Mouse (Mus musculus): ENCODE measurements around the gene Arl8a.

The Arl8a gene

GRCm38 (mm10) chr1:135133678-135134435, 12.8 kb upstream of the Arl8a start:
- DNase-seq = no peak

GRCm38 (mm10) chr1:135135111-135135787, 11.4 kb upstream of the Arl8a start:
- no peak for DNase-seq

- peak; percentile 71 for DNase-seq
These were observed 10.1 kb upstream of the Arl8a start for GRCm38 (mm10) chr1:135136500-135136899.

- DNase-seq = no peak
These were observed 6.7 kb upstream of the Arl8a start for GRCm38 (mm10) chr1:135139906-135140305.

GRCm38 (mm10) chr1:135142452-135142851, 4.2 kb upstream of the Arl8a start:
- DNase-seq = no peak

- no peak for DNase-seq
These were observed 2.7 kb upstream of the Arl8a start for GRCm38 (mm10) chr1:135143940-135144339.

- DNase-seq = peak; percentile 95
These were observed 500 bp downstream of the Arl8a start for GRCm38 (mm10) chr1:135146946-135147701.

GRCm38 (mm10) chr1:135147702-135148058, 1.1 kb downstream of the Arl8a start:
- no peak for DNase-seq

- DNase-seq = no peak
These were observed 1.9 kb downstream of the Arl8a start for GRCm38 (mm10) chr1:135148476-135148875.

GRCm38 (mm10) chr1:135148996-135149395, 2.4 kb downstream of the Arl8a start:
- no peak for DNase-seq

GRCm38 (mm10) chr1:135154011-135154410, 7.4 kb downstream of the Arl8a start:
- DNase-seq = no peak

- DNase-seq = peak; percentile 85
These were observed 7.9 kb downstream of the Arl8a start for GRCm38 (mm10) chr1:135154411-135154959.

GRCm38 (mm10) chr1:135156300-135156699, 9.7 kb downstream of the Arl8a start:
- no peak for DNase-seq

GRCm38 (mm10) chr1:135158633-135159032, 12.0 kb downstream of the Arl8a start:
- no peak for DNase-seq

- DNase-seq = no peak
These were observed 12.4 kb downstream of the Arl8a start for GRCm38 (mm10) chr1:135159074-135159473.

- no peak for DNase-seq
These were observed 13.0 kb downstream of the Arl8a start for GRCm38 (mm10) chr1:135159556-135160123.

- no peak for DNase-seq
These were observed 13.9 kb downstream of the Arl8a start for GRCm38 (mm10) chr1:135160411-135161050.

- no peak for DNase-seq
These were observed 16.1 kb downstream of the Arl8a start for GRCm38 (mm10) chr1:135162720-135163119.

- DNase-seq = no peak
These were observed 20.8 kb downstream of the Arl8a start, which contains the start of gene Gpr37l1 for GRCm38 (mm10) chr1:135167435-135167834. Gene Gpr37l1, minus strand, starts transcription at chr1:135167681.

- peak; percentile 91 for DNase-seq
These were observed 22.0 kb downstream of the Arl8a start for GRCm38 (mm10) chr1:135168453-135169200.

- DNase-seq = peak; percentile 90
These were observed 23.1 kb downstream of the Arl8a start for GRCm38 (mm10) chr1:135169556-135170224.
